Mouse (Mus musculus) olfactory bulb, adult 2 months (tissue): ENCODE results near the gene Ovol1.

ENCODE experiments used
- CTCF ChIP-seq: fragments of 200-500 bp; IDR thresholded peaks from 2 replicates; pipeline ENCODE4 v1.5.1; 2012; ENCODE audit warnings: low read depth, mild to moderate bottlenecking, low read length, moderate library complexity; ENCODE audit not compliant: insufficient read depth
- POLR2A ChIP-seq: fragments of 200-500 bp; IDR thresholded peaks from 2 replicates; pipeline ENCODE4 v1.6.1; 2012; ENCODE audit warnings: mild to moderate bottlenecking, low read depth, low read length, moderate library complexity; ENCODE audit not compliant: insufficient read depth

GRCm38 (mm10) chr19:5570353-5571246 lies 10.2 kb upstream of the Ovol1 start:
- TF ChIP-seq CTCF = no peak
- no peak for TF ChIP-seq POLR2A
